Mouse (Mus musculus) myocyte (in vitro differentiated cells): ENCODE results near the gene 2210016F16Rik. TPM values are rescaled to one million over a fixed set of nuclear protein-coding genes. Genes with fewer than 3 reads are reported as not detected.
A peak's percentile ranks its signal among the peaks of the same experiment; 100 is the strongest.

ENCODE experiments used
- H3K27me3 ChIP-seq: one replicate; pipeline ENCODE4 v1.6.1; 2011; ENCODE audit not compliant: control insufficient read depth, insufficient read depth, insufficient read length
- H3K36me3 ChIP-seq: one replicate; pipeline ENCODE4 v1.6.1; 2011; ENCODE audit not compliant: control insufficient read depth, insufficient read depth
- H3K4me2 ChIP-seq: one replicate; pipeline ENCODE4 v1.6.1; 2011; ENCODE audit warnings: low read depth, control low read depth
- H3K4me3 ChIP-seq: one replicate; pipeline ENCODE4 v1.5.1; 2011; ENCODE audit warnings: mild to moderate bottlenecking, control low read depth, moderate library complexity
- H3K79me2 ChIP-seq: one replicate; pipeline ENCODE4 v1.6.1; 2011; ENCODE audit not compliant: control insufficient read depth, insufficient read depth
- H3ac ChIP-seq: one replicate; pipeline ENCODE4 v1.6.1; 2011; ENCODE audit not compliant: control insufficient read depth, insufficient read length
- CEBPB ChIP-seq: IDR thresholded peaks from 2 replicates; pipeline ENCODE4 v1.6.1; 2011; ENCODE audit warnings: mild to moderate bottlenecking, moderate library complexity; ENCODE audit not compliant: poor library complexity, insufficient read depth, severe bottlenecking
- E2F4 ChIP-seq: IDR thresholded peaks from one replicate; pipeline ENCODE4 v1.6.1; 2011; ENCODE audit warnings: mild to moderate bottlenecking, control low read depth, moderate library complexity; ENCODE audit not compliant: insufficient read depth
- MAX ChIP-seq: IDR thresholded peaks from one replicate; pipeline ENCODE4 v1.6.1; 2011; ENCODE audit warnings: low read depth, mild to moderate bottlenecking, control low read depth
- MYOD1 ChIP-seq, 3 experiments: IDR thresholded peaks; one replicate each; pipeline ENCODE4 v1.6.1; 2011; ENCODE audit warnings: control low read depth in 2 of 3, low read depth in 2 of 3, mild to moderate bottlenecking in 2 of 3, moderate library complexity in 1 of 3; ENCODE audit not compliant: insufficient read length in 2 of 3, control insufficient read depth in 1 of 3
- MYOG ChIP-seq, 3 experiments: IDR thresholded peaks; one replicate each; pipeline ENCODE4 v1.6.1; 2011; ENCODE audit warnings: control low read depth in 2 of 3, low read depth in 2 of 3, mild to moderate bottlenecking in 2 of 3; ENCODE audit not compliant: insufficient read length in 2 of 3, control insufficient read depth in 1 of 3, insufficient read depth in 1 of 3
- POLR2A ChIP-seq: IDR thresholded peaks from one replicate; pipeline ENCODE4 v1.6.1; 2011; ENCODE audit warnings: low read depth, mild to moderate bottlenecking, control low read depth, moderate library complexity; ENCODE audit not compliant: insufficient read length
- POLR2AphosphoS2 ChIP-seq: IDR thresholded peaks from one replicate; pipeline ENCODE4 v1.6.1; 2011; ENCODE audit warnings: low read depth, control low read depth; ENCODE audit not compliant: insufficient read length
- REST ChIP-seq: IDR thresholded peaks from one replicate; pipeline ENCODE4 v1.6.1; 2011; ENCODE audit warnings: mild to moderate bottlenecking, control low read depth, moderate library complexity; ENCODE audit not compliant: insufficient read depth, insufficient read length
- SRF ChIP-seq: IDR thresholded peaks from one replicate; pipeline ENCODE4 v1.6.1; 2011; ENCODE audit warnings: low read depth; ENCODE audit not compliant: control insufficient read depth, insufficient read length
- TCF12 ChIP-seq: IDR thresholded peaks from one replicate; pipeline ENCODE4 v1.6.1; 2011; ENCODE audit warnings: mild to moderate bottlenecking, control low read depth; ENCODE audit not compliant: poor library complexity, insufficient read depth, severe bottlenecking
- TCF3 ChIP-seq: IDR thresholded peaks from one replicate; pipeline ENCODE4 v1.6.1; 2011; ENCODE audit warnings: low read depth, control low read depth; ENCODE audit not compliant: insufficient read length
- USF1 ChIP-seq: IDR thresholded peaks from one replicate; pipeline ENCODE4 v1.6.1; 2011; ENCODE audit warnings: low read depth, mild to moderate bottlenecking, control low read depth, moderate library complexity
- polyA plus RNA-seq: library from polyadenylated mRNA; unstranded; fragments of >200 nt; fragmentation: generic; extraction: Trizol; gene quantifications from one replicate; pipeline ENCODE4 v1.2.1, GENCODE M21; 2012; ENCODE audit warnings: missing spikeins

The 2210016F16Rik gene
- polyA plus RNA-seq, 1 experiment: 3.7 TPM

DNA sequence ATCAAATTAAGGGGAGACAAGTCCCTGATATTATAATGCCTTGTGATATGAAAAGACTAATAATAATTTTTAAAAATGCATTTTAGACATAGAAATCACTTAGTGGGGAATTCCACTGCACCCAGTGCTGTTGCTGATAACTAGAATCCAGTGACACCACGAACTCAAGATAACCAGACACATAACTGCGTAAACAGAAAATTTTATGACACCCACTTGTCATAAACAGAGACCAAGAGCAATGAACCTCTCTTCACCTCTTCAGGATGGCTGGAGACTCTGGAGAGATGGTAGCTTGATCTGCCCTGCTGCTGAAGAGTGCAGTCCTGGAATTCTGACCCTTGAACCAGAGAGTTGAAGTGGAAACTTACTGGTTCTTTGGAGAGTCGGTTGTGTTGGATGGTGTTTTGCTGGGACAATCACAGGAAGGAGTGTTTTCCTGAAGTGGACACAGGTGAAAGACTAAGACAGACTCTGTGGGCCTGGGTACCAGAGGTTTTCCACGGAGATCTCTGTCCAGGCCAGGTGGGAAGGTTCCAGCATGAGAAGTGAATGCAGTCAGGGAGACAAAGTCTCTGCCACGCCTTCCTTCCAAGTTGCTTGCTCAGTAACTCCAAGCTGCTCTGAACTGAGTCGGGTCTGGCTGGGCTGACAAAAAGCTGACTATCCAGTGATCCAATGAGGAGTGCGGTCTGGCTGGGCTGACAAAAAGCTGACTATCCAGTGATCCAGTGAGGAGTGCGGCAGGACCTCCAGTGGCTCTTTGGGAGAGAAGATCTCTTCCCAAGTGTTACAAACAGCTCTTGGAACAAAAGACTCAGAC lies 20.5 kb downstream of the 2210016F16Rik start:
- Histone ChIP-seq H3K4me3 (no peak overlapping the region), H3K79me2 (no peaks in the 10 kb centered on the region), H3K4me2 (no peak overlapping the region), H3ac (no peak overlapping the region), H3K36me3 (no peaks in the 10 kb centered on the region), H3K27me3 (no peaks in the 10 kb centered on the region)
- no peak for TF ChIP-seq SRF
- no peak for TF ChIP-seq MAX
- TF ChIP-seq MYOG (IDR thresholded peaks at IDR 0.05; ENCODE audit: control insufficient read depth in 1 of 3, insufficient read depth in 1 of 3, insufficient read length in 2 of 3, low read depth in 2 of 3): no peak
- no peak for TF ChIP-seq USF1
- TF ChIP-seq CEBPB: no peak
- TF ChIP-seq REST: no peak
- TF ChIP-seq POLR2AphosphoS2: no peak
- TF ChIP-seq POLR2A: no peak
- no peak for TF ChIP-seq TCF12
- no peak for TF ChIP-seq E2F4
- TF ChIP-seq MYOD1 (IDR thresholded peaks at IDR 0.05; ENCODE audit: control insufficient read depth in 1 of 3, insufficient read length in 2 of 3, low read depth in 2 of 3): no peak
- TF ChIP-seq TCF3: no peak

GRCm38 (mm10) chr13:58359304-58359653 lies 25.7 kb downstream of the 2210016F16Rik start:
- TF ChIP-seq TCF3 (no peak), CEBPB (no peak), TCF12 (no peak), MYOG (IDR thresholded peaks at IDR 0.05; ENCODE audit: control insufficient read depth in 1 of 3, insufficient read depth in 1 of 3, insufficient read length in 2 of 3, low read depth in 2 of 3) (no peak), SRF (no peak), POLR2A (no peak), POLR2AphosphoS2 (no peak)
- Histone ChIP-seq H3K4me2 (peak overlapping the region; percentile 65), H3K27me3 (no peaks in the 10 kb centered on the region), H3K79me2 (no peaks in the 10 kb centered on the region), H3K36me3 (no peaks in the 10 kb centered on the region), H3ac (peak overlapping the region; percentile 23), H3K4me3 (peak overlapping the region; percentile 3)

DNA sequence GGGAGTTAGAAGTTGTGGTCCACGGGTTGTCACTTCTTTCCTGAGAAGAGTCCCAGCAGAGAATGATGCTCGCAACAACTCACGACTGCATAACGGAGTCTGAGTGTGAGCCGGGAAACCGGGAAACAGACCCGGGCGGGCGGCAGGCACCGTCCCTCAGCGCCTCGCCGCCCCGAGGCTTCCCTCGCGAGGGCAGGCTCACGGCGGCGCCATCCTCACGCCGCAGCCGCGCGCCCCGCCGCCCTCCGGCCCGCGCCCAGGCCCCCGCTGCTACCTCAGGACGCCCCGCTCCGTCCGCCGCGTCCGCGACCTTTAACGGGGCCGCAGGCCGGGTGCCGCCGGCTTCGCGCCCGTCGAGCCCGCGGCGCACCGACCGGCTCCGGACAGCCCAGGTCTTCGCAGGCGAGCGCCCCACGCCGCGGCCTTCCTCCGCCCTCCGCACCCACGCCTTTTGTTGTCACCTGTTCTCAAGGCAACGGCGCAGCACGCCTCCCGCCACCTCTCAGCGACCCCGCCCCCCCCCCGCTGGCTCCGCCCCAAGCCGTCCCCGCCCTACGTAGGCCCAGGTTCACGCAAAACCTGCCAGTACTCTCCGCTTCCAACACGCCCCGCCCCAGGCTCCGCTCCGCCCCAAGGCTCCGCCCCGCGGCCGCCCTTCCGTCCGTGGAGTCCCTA lies 26.3 kb downstream of the 2210016F16Rik start, which contains the start of gene Kif27:
Kif27 (minus strand) TSS at position 494 of the 675 bp plus-strand sequence.
- peak within 1 kb of the TSS; percentile 65 for H3K4me2 ChIP-seq
- H3ac ChIP-seq: peak within 1 kb of the TSS; percentile 23
- H3K4me3 ChIP-seq: peak within 1 kb of the TSS; percentile 3
- H3K79me2 ChIP-seq: no peaks in the 10 kb centered on the region
- H3K36me3 ChIP-seq: no peaks in the 10 kb centered on the region
- TF ChIP-seq MYOD1 (IDR thresholded peaks at IDR 0.05; ENCODE audit: control insufficient read depth in 1 of 3, insufficient read length in 2 of 3, low read depth in 2 of 3): peak in 1 of 3 experiments; percentile 18
- no peak for TF ChIP-seq POLR2A
- no peaks in the 10 kb centered on the region for H3K27me3 ChIP-seq

DNA sequence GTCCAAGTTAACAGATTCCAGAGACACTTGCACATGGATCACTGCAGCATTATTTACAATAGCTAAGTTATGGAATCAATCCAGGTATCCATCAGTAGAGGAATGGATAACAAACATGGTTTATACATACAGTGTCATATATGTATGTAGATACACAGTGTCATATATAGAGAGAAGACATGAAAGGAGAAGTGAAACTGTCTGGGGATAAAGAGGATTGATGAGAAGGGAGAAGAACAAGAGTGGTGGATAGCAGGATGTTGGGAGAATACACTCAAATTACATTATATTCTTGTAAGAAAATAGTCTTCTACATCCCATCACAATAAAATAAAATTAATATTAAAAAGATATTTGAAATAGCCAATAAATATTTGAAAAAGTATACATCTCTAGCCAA lies 32.0 kb downstream of the 2210016F16Rik start:
- H3K79me2 ChIP-seq: no peaks in the 10 kb centered on the region
- no peak overlapping the region for H3K4me2 ChIP-seq
- H3K4me3 ChIP-seq: no peak overlapping the region
- no peak overlapping the region for H3ac ChIP-seq
- no peak for TF ChIP-seq USF1
- no peak for TF ChIP-seq POLR2A
- TF ChIP-seq MAX: no peak
- no peak for TF ChIP-seq REST
- no peak for TF ChIP-seq TCF12
- TF ChIP-seq MYOD1 (IDR thresholded peaks at IDR 0.05; ENCODE audit: control insufficient read depth in 1 of 3, insufficient read length in 2 of 3, low read depth in 2 of 3): no peak
- TF ChIP-seq TCF3: no peak
- TF ChIP-seq CEBPB: no peak
- TF ChIP-seq MYOG (IDR thresholded peaks at IDR 0.05; ENCODE audit: control insufficient read depth in 1 of 3, insufficient read depth in 1 of 3, insufficient read length in 2 of 3, low read depth in 2 of 3): no peak
- TF ChIP-seq POLR2AphosphoS2: no peak
- no peak for TF ChIP-seq E2F4
- TF ChIP-seq SRF: no peak
- no peaks in the 10 kb centered on the region for H3K27me3 ChIP-seq
- no peaks in the 10 kb centered on the region for H3K36me3 ChIP-seq

DNA sequence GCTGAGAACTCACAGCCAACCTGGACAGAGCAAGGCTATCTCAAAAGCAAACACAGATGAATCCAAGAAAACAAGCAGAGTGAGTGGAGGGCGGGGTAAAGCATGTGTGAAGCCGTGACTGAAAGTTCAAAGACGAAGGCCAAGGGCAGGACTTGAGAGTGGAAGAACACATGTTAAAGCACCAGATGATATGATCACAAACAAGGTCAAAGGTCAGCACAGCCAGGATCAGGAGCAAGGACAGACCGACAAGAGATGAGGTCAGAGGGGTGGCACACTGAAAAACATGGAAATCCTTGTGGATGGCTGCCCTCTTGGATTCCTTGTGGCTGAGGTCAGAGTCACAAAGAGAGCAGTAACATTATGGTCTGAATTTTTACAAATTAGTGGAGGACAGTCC lies 34.4 kb downstream of the 2210016F16Rik start:
- H3K27me3 ChIP-seq: no peaks in the 10 kb centered on the region
- TF ChIP-seq SRF: no peak
- TF ChIP-seq POLR2AphosphoS2: no peak
- no peak for TF ChIP-seq USF1
- no peak for TF ChIP-seq MYOD1 (IDR thresholded peaks at IDR 0.05; ENCODE audit: control insufficient read depth in 1 of 3, insufficient read length in 2 of 3, low read depth in 2 of 3)
- TF ChIP-seq POLR2A: no peak
- H3K4me3 ChIP-seq: no peak overlapping the region
- no peak overlapping the region for H3ac ChIP-seq
- no peak overlapping the region for H3K4me2 ChIP-seq
- no peaks in the 10 kb centered on the region for H3K36me3 ChIP-seq
- no peaks in the 10 kb centered on the region for H3K79me2 ChIP-seq
